Mouse (Mus musculus) gastrocnemius, adult 18-20 months (tissue): ENCODE measurements around the gene Uhrf2. TPM values are rescaled to one million over a fixed set of nuclear protein-coding genes. Genes with fewer than 3 reads are reported as not detected.

ENCODE experiments used
- DNase-seq: peaks from one replicate; pipeline ENCODE4 v3.0.0; 2021; ENCODE audit warnings: low spot score
- total RNA-seq, 2 experiments: library from RNA; stranded (reverse); gene quantifications; 2 replicates each; pipeline ENCODE4 v1.2.3; 2021

Gene Uhrf2
- total RNA-seq, 2 experiments from 2014 or later, result 12.9 to 13.1 TPM

DNA sequence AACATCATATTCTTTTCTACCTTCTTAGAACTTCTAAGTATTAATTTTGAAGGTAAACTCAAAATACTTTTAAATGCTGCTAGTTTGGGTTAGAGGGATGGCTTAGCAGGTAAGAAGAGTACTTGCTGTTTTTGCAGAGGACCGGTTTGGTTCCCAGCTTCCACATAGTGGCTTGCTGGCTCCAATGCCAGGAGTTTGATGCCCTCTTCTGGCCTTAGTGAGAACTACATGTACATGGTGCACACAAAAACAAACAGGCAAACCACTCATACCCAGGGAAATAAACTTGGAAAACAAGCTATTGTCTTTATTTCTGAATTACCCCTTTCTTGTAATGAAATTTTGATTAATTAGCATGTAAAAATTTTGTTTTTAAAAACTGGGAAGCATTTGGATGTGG lies 15.5 kb downstream of the Uhrf2 start:
- no peak for DNase-seq

DNA sequence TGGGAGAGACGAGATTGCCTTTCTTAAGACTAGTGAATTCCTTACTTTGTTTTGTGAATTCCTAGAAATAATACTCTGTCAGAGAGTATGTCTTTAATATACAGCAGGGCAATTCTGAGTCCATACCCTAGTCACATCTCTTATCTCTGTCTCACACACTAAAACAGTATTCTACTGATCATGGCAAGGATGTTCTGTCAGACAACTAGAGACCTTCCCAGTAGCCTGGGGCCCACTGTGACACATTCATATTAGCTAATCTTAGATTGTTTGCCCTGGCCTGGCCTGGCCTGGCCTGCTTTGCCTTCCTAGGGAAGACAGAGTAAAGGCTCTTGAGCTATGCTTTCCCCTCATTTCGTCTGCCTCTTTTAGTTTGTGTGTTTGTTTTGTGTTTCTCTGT lies 20.3 kb downstream of the Uhrf2 start:
- DNase-seq, result no peak

DNA sequence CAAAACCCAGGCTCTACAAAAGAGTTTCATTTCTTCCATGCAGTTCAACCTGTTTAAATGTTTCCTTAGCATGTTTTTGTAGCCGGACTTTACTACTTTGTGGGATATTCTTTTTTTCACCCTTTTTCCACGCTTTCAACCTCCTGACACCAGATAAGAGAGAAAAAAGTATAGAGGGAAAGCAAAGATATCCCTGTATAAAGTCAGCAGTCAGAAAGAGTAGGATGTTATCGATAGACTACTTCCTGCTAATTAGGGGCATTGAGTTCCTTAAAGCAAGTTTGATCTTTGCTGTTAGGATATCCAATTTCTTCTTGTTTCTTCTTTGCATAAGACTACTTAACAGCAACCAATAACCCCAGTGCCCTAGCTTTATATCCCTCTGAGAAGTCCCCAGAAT lies 21.2 kb downstream of the Uhrf2 start:
- no peak for DNase-seq

DNA sequence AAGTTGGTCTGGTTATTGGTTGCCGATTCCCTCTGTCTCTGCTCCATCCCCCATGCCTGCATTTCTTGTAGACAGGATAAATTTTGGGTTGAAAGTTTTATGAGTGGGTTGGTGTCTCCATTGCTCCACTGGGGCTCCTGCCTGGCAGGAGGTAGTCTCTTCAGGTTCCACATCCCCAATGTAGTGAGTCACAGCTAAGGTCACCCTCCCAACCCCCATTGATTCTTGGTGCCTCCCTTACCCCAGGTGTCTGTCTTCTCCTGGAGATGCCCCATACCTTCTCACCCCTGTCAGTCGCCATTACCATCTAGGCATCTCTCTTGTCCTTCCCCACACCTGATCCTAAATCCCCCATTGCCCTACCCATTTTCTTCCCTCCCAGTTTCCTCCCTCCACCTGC lies 23.9 kb downstream of the Uhrf2 start:
- DNase-seq, result no peak

DNA sequence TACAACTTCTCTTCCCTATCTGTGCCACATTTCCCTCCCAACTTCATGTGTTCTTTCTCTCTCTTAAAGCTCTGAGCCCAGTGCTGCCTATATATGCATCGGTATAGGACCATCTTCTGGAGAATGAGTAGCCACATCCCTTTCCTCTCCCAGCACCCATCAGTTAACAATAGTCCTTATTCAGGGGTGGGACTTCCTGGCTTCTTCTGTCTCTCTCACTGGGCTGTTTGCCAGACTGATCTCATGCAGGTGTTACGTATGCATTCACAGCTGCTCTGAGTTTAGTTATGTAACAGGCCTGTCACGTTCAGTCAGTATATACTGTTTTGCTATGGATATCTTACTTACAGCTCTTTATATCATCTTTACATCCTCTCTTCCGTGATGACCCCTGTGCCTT lies 35.5 kb downstream of the Uhrf2 start:
- no peak for DNase-seq

DNA sequence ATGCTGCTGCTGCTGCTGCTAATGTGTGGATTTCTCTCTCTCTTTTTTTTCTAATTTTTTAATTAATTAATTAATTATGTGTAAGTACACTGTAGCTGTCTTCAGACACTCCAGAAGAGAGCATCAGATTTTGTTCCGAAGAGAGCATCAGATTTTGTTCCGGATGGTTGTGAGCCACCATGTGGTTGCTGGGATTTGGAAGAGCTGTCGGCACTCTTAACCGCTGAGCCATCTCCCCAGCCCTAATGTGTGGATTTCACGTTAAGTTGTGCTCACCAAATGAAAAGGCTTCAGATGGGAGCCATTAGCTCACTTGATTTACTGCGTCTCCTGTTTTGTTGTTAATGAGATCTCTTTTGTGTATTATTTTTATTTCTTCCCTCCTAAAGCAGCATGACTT lies 59.9 kb downstream of the Uhrf2 start:
- DNase-seq, result no peak

DNA sequence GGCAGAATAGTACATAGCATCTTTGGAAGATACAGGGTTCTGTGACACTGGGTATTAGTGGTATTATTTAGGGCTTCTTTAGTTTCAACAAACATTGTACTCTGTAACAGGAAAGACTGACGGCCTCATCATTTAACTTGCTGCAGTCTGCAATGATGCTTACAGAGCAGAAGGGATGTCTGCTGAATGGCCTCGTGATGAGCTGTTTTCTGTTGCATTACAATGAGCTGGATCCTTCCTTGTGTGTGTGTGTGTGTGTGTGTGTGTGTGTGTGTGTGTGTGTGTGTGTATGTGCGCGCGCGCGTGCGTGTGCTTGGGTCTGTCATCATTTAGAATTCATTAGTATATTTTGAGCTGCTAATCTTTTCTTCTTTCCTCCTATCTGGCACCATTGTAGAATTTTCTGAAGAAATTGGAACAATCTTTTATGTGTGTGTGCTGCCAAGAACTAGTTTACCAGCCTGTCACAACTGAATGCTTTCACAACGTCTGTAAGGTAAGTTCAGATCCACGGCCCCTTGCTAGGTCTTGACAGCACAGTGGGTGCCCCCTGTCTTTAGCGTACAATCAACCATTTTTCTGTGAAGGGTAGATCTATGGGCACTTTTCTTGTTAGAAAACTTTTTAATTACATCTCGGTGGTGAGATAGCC lies 61.5 kb downstream of the Uhrf2 start:
- DNase-seq, result no peak

DNA sequence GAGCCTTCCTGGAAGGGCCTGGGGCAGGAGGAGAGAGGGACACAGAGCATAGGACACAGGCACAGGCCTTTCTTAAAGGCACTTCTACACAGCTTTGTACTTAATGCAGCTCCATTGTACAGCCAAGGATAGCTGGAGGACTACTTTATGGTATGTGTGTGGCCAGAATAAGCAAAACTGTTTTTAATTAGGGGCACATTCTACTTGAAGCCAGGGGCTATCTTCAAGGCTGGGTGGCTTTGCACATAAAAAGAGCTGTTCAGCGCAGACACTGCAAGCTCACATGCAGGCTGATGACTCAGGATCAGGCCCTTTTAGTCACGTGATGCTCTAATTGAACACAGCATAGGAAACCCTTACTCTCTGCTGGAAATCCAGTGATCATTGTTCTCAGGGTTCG lies 65.9 kb downstream of the Uhrf2 start:
- DNase-seq, result no peak

DNA sequence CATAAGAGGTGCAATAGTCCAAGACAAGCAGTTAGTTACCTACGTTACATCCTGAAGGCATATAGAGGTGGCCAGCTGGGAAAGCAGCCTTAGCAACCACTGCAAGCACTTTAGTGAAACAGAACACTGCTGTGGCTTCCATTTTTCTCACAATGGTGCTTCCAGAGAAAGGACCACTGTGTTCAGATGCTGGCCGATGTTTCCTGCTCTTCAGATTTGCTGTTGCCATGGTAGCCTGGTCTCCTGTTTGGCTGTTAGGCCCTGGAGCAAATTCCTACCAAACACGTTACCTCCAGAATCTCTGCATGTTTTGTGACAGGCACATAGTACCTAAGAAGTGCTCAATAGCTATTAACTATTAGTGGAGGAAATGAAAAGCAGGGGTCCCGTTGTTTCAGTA lies 66.7 kb downstream of the Uhrf2 start:
- no peak for DNase-seq

DNA sequence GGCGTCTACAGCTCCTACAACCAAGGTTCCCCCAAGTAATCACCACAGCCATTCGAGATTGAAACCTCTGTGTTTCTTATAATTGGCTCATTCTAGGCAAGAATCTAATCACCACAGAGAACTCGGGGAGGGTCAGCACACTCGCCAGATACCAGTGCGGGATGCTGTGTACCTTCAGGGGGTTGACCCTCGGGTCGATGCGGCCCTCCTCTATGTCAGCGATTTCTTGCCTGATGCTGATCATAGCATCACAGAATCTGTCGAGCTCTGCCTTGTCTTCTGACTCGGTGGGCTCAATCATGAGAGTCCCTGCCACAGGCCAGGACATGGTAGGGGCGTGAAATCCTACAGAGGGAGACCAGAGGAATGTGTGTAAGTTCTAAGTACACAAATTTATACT lies 70.3 kb downstream of the Uhrf2 start:
- DNase-seq, result no peak

DNA sequence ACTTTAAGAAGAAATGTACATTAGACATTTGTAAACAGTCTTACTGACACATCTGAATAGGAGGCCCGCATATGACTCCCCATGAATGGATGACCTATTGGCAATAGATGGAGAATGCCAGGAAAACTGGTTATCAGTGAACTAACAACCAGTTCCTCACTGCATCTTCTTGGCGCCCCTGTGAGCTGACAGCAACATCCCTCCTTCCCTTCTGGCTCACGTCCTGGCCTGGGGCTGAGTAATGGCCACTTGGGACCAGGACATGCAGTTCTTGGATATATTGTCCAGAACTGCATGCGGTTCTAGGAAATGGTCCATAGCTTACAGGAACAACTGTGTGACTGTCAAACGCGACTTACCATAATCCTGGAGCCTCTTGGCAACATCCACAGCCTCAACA lies 72.3 kb downstream of the Uhrf2 start:
- DNase-seq, result peak; percentile 45

DNA sequence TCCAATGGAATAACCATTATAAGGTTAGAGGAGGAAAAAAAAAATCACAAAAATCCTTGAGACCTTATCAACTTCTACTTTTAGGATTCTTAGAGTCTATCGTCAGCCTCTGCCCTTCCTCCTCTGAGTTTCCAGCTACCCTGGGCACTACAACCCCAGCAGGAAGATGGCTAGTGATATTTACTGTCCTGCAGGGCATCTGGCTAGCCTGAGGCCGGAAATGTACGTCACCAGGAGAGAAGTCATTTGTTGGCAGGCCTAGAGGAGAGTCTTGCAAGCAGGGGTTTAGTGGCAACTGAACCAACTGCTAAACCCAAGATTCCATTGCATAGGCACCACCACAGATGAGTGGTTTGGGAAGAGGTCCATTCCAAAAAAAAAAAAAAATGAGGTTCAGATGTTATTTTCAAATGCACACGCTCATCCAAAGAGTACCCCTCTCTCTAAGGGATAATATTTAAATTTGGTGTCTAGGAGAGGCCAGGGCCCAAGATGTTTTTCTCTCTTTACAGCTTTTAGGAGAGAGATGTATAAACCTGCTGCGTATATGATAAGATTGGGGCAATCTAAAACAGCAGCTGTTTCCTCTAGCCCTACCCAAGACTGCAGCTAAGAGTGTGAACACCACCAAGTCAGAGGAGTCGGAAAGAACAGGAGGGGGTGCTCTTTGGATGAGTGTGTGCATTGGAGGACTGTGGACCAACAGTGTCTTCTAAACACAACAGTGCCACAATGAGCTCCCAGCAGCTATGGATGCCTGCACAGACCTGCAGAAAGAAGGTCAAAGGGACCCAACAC lies 74.9 kb downstream of the Uhrf2 start:
- DNase-seq, result no peak

DNA sequence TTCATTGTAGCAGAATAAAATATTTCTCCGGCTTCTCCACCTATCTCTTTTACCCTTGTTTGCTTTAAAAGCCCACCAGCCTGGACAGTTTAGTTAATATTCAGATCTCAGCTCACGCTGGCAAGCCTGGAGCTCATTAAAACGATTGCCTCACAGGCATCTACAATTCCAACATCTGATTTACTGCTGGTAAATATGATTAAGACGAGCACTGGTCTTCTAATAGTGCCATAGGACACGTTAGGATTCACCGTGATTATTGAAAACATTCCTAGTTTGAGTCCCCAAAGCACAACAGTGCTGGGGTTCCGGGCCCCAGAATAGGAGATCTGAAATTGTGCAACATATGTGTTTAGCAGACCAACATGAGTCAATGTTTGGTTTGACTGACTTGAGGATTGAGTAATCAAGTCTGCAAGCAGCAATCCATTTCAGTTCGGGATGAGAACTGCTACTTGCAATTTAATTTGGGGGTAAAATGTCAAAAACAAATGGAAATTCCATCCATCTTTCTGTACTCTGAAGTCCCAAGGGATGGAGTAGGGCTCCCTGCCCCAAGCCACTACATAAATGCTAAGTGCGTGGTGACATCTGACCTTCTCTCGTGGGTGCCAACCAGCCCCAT lies 77.0 kb downstream of the Uhrf2 start:
- DNase-seq, result no peak

DNA sequence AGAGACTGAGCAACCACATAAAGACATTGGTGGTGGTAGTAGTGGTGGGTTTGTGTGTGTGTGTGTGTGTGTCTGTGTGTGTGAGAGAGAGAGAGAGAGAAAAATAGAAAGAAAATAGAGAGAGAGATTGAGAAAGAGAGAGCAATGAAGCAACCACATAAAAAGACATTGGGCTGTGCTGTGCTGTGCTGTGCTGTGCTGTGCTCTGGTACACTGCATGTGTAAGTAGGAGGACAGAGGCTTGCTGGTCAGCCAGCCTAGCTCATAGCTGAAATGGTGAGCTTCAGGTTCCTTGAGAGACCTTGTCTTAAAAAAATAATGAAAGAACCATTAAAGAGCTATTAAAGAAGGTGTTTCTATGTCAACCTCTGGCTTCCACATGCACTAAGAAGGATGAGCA lies 78.3 kb downstream of the Uhrf2 start:
- no peak for DNase-seq

DNA sequence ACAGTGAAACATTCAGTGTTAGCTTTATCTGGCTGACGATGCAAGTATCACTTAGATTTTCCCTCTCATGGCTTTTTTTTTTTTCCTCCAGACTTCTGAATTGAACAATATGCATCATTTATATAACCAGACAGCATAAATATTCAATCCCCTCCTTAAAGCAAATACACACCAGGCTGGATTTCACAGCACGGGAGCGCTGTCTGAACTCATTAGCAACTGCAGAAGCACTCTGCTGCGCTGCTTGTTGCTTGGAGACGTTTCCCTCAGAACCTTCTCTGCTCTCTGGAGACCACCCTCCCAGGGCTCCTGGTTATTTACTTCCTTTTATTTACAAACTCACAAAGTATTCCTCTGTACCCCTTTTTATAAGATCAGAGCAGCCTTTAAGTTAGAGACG lies 78.8 kb downstream of the Uhrf2 start:
- no peak for DNase-seq

DNA sequence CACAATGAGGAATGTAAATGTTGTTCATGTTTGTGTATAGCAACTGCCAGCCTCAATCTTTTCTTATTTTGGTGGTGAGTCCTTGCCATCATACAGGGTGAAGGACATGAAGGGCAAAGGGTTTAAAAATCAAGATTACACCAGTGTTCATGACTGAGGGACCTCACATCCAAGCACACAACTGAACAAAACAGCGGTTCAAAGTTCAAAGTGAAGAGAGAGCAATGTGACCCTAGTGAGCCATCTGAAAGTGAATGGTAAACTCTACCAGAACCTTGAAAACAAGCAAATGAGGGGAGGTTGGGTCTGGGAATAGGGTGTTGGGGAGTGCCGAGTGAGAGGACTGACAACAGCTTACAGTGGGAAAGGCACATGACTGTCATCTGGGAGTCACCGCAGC lies 81.1 kb downstream of the Uhrf2 start:
- DNase-seq, result no peak

DNA sequence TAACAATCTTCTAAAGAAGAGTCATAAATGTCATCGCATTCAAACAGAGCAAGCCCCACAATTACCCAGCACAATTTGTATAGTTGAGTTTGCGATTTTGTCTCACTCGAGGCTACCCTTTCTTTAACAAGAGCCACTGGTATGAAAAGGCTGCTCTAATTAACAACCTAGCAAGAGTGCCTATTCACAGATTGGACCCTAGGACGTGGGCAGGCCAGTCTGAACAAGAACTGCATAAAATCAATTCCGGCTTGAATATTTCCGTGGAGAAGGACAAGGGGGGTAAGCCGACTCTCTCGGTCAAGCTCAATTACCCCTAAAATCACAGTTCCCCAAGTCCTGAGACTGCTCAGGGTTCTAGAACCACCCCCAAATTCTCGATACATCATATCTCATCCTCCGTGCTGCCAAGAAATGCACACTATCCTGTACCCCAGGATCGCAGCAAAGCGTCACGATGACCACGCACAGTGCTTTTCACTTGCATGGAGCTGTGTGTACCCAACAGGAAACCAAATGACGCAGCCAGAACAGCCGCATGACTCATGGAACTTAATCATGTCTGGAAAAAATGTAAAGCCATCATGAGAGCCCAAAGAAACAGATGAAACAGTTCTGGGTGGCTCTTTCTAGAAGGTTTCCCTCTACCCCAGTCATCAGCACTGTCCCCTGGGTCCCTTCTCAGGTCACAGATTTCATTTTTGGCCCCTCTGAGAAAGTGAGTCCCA lies 82.8 kb downstream of the Uhrf2 start:
- DNase-seq, result no peak

DNA sequence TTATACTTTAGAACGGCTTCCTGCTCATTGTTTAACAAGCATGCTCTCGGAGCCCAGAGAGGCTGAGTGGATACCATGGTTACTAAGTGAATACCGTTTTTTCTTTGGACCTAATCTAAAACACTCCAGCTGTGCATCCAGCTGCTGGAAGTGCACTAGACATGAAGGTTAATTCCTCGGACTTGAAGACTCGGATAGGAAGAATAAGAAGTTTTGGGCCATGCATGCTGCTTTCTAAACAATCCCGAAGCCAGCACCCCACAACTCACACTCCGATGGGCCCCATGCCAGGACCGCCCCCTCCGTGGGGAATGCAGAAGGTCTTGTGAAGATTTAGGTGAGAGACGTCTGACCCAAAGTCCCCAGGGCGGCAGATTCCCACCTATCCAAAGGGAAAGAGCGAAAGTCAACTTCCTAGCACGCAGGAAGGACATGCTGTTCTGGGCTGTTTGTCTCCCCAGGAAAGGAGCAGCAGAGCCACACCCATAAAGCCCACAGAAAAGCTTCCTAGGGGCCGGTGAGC lies 84.7 kb downstream of the Uhrf2 start:
- no peak for DNase-seq

DNA sequence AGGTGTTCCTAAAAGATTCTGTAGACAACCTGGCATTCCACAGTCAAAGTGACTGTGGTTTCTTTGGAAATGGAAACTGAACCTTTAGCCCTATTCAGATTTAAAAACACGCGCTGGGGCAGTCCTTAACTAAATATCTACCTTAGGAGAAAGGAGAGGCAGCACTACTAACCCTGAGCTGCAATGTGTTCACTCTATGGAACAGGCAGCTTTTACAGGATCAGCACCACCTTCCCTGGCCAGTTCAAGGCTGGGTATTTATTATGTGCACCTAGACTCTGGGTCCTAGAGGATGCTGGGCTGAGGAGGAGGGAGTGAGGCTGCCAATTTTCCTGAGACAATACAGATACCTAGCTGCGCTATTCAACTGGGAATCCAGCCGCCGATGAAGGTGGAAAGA lies 85.3 kb downstream of the Uhrf2 start:
- DNase-seq, result no peak

DNA sequence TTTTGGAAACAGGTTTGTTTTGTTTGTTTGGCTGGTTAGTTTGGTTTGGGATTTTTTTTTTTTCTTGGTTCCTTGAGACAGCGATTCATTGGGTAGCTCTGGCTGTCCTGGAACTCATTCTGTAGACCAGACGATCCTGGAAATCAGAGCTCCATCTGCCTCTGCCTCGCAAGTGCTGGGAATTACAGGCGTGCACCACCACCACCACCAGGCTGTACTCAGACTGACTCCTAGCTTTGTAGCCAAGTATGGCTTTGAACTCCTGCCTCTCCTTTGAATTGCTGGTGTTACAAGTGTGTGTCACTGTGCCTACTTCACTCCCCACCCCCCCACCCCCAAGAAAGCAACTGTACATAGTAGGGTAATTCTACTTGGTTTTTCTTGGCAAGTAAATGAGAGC lies 86.9 kb downstream of the Uhrf2 start:
- DNase-seq, result no peak

DNA sequence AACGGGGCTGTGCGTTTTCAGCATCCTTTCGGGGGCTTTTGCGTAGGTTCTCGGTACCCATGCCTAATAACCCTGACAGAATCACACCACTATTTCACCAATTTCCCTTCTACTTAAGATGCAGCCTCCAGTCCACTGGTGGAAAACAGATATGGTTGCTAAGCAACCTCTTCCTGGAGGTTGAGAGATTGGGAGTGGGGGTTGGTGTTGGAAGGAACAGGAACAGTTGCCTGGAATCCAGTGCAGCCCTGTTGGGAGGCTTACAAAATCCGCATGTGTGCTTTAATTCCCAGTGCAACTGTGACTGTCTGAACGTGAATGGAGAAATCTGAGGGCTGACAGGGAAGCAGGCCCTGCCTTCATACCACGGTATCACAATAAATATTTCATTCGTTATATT lies 87.5 kb downstream of the Uhrf2 start:
- no peak for DNase-seq
